Mouse (Mus musculus): Measurements from ENCODE around the gene Tcte1.

The Tcte1 gene

DNA sequence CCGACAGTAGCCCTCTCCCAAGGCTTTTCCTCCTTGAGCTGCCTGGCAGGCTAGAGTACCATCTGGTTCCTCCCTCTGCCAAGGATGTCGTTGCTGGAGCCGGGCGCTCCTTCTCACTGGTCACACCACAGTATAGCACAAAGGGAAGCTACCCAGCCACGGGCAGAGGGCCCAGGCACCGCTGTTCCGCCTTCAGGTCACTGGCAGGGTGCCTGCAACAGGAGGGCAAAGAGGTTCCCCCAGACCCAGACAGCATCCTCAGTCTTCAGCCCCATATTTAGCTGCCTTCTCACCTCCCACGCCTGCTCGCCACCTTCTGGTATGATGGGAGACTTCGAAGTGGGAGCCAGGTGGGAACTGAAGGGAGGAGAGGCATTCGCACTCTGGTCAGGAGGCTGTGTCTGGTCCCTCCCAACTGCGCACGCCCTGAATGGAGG, 7.1 kb downstream of the Tcte1 start:
- TF ChIP-seq GATA4 (IDR thresholded peaks at IDR 0.05; ENCODE audit: insufficient replicate concordance, low read length): no peak

DNA sequence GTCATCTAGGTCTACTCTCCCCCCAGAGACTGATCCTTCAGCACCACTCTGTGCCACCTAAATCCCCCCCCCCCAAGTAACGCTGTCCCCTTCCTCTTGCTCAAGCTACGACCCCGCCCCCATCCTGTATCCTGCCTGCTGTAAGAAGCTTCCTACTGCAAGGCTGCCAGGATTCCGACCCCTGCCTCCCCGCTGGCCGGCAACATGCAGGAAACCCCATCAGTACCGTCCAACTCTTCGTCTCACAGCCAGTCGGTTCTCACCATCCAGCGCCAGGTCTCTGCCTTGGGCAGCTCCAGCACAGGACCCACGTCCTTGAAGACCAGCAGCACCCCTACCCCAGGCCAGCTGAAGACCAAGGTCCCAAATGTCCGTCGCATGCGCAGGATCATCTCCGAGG, 9.7 kb downstream of the Tcte1 start:
- TF ChIP-seq GATA4 (IDR thresholded peaks at IDR 0.05; ENCODE audit: insufficient replicate concordance, low read length): no peak

DNA sequence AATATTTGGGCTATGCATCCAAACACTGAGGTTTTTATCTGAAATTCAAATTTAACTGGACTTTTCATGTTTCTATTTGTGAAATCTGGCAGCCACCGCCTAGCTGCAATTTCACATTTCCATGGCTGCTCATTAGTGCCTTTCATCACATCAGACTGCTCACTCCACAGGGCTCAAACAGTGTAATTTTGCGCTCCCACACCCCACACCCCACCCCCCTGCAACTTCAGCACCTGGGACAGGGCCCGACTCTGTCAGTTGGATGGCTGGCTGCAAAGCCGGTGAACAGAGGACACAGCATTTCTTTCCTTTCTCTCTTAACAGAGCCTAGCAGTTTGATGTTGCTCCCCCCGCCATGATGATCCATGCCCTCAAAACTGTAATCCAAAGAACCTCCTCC, 13.0 kb downstream of the Tcte1 start:
- TF ChIP-seq GATA4 (IDR thresholded peaks at IDR 0.05; ENCODE audit: insufficient replicate concordance, low read length): no peak

DNA sequence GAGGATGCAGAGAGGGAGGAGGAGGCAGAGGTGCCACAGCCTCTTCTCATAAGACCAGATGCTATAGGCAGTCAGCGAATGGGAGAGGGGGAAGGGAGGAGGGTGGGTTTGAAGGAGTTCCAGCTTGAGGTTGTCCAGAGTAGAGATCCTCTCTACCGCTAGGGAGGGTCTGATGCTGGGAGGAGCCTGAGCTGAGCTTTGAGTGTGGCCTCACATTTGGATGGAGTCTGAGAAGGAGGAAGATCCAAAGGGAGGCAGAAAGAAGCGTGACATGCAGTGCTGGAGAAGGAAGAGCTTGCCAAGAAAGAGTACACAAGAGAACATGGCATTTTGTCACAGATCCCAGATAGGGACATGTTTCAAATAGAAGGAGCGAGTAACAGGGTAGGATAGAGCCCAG, 15.2 kb downstream of the Tcte1 start:
- no peak for TF ChIP-seq GATA4 (IDR thresholded peaks at IDR 0.05; ENCODE audit: insufficient replicate concordance, low read length)

DNA sequence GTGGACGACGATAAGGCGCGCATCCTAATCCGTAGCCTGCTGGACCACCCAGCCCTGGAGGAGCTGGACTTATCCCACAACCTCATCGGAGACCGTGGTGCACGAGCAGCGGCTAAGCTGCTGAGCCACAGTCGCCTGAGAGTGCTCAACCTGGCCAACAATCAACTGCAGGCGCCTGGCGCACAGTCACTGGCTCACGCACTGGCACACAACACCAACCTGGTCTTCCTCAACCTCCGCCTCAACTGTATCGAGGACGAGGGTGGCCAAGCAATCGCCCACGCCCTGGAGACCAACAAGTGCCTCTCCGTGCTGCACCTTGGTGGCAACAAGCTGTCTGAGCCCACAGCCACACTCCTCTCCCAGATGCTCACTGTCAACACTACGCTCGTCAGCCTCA, 16.4 kb downstream of the Tcte1 start:
- no peak for TF ChIP-seq GATA4 (IDR thresholded peaks at IDR 0.05; ENCODE audit: insufficient replicate concordance, low read length)

DNA sequence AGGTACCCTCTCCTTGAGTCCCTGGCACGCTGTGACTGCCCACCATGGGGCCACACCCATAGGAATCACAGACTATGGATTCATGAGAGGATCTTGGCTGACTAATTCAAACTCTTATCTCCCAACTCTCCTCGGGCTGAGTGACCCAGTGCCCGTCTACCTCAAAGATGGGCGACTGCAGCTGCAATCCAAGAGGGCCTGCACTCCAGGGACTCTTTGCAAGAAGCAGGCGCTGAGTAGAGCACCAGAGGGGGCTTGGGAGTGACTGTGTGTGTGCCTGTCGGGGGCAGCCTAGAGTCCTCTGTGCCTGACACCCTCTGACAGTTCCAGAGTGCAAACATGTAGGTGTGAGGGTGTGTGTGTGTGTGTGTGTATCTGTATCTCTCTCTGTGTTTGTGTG, 18.9 kb downstream of the Tcte1 start:
- no peak for TF ChIP-seq GATA4 (IDR thresholded peaks at IDR 0.05; ENCODE audit: insufficient replicate concordance, low read length)

DNA sequence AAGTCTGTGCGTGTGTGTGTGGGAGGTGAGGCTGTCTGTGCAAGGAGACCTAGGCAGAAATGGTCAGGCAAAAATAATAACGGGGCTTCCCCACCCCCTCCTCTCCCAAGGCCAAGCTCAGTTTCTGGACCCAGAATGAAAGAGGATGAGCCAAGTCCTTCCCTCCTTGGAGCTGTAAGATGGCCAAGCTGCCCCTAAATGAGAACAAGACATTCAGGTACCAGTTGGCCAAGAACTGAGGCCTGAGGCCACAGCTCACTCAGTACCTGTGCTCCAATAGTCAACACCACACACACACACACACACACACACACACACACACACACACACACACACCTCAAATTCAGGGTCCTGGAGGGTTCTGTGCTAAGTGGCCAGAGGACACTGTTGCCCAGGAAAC, 19.5 kb downstream of the Tcte1 start:
- TF ChIP-seq GATA4 (IDR thresholded peaks at IDR 0.05; ENCODE audit: insufficient replicate concordance, low read length): no peak

DNA sequence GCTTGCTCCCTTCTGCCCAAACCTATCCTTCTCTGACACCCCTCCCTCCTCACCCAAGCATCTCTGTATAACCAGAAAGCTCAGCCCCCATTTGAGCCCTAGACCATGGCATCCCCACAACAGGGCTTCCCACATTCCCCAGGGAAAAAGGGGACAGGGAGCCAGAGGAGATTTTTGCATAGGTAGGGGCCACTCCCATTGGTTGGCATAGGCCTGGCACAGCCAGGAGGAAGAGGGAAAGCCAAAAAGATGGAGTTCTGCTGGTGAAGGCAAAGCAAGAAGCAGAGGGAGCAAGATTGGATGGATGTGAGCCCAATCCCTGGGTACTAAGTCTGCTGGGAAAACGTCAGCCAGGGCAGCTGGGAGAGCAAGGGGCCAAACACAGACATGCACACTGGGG, 19.9 kb downstream of the Tcte1 start:
- TF ChIP-seq GATA4 (IDR thresholded peaks at IDR 0.05; ENCODE audit: insufficient replicate concordance, low read length): no peak

DNA sequence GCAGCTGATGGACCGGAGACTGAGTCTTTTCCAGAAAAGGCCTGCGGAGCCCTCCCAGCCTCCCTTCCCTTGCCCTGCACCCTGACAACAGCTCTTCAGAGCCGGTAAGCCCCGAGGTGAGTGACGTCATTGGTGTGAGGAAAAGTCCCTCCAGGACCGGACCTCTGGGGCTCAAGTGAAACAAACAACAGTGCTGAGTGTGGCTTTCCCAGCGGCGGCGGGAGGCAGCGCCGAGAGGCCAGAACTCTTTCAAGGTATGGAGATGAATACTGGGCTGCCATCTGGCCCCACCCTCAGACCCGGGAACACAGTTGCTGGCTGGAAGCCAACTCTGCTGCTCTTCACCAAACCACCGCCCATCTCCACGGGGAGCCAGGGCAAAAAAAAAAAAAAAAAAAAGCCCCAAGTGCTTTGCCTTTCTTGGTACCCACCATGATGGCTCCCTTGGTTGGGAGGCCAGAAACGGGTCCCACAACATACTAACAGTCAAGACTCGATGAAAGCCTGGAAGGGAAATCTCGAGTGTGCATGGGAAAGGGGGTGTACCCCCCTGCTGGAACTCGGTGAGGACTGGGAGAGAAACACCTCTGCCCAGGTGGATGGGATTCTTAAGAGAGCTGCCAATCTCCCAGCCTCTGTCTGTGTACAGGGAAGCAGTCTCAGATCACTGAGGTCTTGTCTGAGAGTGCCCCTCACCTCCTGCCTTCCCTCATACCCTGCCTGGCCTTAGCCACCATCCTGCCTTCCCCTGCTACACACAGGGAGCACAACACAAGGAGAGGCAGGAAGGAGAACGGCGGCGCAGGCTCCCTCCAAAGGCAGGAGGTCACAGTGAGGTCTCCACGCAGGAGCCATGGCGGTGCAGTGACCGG, 21.0 kb downstream of the Tcte1 start:
- no peak for TF ChIP-seq GATA4 (IDR thresholded peaks at IDR 0.05; ENCODE audit: insufficient replicate concordance, low read length)

DNA sequence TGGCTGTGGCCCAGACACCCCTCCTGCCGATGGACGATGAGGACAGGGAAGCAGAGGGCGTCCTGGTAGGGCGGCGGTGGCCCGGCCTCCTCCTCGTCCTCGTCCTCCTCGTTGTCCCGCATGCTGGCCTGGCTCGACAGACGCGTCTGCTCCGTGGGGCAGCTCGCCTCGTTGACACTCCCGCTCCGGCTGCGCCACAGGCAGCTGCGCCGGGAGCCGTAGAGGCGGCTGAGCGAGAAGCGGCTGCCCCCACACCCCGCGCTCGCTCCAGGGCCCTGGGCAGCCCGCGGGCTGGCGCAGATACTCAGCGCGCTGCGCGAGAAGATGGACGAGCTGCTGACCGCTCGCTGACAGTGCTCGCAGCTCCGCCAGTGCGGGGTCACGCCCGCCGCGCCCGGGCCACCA, 21.6 kb downstream of the Tcte1 start:
- no peak for TF ChIP-seq GATA4 (IDR thresholded peaks at IDR 0.05; ENCODE audit: insufficient replicate concordance, low read length)

DNA sequence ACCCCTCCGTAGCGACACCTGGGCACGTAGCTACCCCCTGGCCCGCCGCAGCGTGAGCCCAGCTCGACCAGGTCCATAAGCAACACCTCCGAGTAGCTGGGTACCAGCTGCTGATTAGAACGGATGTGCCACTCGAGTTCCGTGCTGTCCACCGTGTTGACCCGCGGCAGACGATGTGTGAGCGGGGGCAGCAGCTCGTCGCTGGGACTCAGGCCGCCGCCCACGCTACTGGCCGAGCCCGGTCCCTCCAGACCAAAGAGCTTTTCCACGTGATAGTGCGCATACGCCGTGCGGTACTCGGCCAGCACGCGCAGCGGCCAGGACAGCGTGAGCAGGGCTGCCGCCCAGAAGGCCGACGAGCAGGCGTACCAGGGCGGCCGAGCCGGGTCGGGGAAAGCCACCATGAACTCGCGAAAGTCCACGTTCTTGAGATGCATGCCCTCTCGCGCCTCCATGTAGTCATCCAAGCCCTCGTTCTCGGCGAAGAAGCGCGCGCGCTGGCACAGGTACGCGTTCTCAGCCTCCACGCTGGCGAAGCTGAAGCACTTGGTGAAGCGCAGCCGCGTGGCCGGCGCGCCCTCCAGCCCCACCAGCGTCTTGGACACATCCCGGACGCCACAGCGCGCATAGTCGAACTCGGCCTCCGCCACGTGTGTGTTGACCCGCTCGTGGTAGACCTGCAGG, 22.2 kb downstream of the Tcte1 start:
- no peak for TF ChIP-seq GATA4 (IDR thresholded peaks at IDR 0.05; ENCODE audit: insufficient replicate concordance, low read length)

DNA sequence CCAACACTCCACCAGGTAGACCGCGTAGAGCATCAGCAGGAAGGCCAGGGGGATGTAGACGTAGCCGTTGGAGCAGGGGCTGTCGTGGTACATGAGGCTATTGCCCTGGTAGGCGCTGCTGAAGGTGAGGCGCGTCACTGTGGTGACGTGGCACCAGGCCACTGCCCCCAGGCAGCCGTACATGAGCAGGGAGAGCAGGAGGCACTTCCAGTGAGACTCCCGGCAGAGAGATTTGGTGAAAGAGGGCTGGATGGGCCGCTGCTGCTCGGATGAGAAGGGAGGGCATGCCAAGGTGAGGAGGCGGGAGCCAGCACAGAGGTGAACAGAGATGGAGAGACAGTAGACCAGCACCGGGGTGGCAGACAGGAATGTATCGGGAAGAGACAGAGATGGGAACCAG, 23.7 kb downstream of the Tcte1 start:
- no peak for TF ChIP-seq GATA4 (IDR thresholded peaks at IDR 0.05; ENCODE audit: insufficient replicate concordance, low read length)

DNA sequence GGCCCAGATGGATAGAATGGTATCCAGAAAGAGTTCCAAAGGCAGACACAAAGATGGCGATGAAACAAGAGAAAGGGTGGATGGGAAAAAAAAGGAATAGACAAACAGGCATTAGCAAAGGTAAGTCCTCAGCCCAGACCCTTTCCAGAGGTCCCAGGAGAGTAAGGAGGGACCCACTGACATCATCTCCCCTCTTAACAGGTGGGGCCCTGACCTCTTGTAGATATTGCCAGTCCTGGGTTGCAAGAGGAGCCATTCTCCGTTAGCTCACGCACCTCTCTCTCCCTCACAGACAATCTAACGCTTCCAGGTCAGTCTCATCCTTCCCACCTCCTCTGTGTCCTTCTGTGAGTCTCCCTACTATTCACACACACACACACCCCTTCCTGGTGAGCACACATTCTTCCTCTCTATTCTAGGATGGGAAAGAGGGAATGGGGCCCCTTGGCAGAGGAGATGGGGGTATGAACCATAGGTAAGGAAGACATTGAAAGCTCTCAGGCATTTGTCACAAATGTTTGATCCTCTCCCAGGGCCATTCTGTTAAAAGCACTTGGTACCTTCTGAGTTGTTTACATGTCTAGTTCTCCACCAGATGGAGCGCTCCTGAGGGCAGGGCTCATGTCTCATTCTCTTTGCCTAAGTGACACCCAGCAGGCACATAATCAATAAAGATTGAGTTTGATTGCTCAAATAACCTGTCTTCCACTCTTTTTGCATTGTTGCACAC, 24.4 kb downstream of the Tcte1 start:
- no peak for TF ChIP-seq GATA4 (IDR thresholded peaks at IDR 0.05; ENCODE audit: insufficient replicate concordance, low read length)

DNA sequence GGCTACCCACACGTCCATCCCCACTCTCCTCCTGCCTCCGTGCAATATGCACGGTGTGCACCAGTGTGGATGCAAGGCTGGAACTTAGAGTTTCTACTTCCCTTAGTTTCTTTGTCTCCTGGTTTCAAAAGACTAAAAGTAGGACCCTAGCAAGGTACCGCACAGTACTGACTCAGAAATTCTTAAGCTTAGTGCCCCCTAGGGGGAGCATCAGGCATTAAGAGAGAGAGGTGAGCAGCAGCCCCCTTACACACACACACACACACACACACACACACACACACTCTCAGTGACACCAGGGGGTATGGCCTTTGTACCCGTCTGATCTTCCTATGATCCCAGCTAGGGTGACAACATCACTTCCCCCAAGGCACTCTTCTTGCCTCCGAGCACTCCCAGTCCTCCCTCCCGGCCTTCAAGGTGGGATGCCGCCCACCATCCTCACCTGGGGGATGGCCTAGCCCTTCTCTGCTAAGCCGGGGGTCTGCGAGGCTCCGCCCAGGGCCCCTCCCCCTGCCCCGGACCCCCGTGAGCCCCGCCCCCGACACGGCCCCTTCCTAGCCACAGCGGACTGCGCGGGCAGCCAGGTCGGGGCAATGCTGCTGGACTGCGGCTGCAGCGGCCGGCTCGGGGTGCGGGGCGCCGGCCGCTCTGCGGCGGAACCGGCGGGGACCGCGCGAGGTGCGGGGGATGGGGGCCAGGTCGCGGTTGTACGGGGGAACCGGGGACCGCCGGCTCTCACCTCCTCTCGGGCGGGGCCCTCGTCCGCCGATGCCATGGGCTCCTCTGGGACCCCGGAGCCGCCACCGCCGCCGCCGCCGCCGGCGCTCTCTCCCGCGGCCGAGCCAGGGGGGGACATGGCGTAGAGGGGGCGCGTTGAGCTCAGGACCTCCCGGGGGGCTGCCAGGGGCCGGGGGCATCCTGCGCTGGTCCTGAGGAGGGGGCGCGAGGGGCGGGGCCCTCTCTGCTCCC, 25.6 kb downstream of the Tcte1 start:
- TF ChIP-seq GATA4 (IDR thresholded peaks at IDR 0.05; ENCODE audit: insufficient replicate concordance, low read length): no peak

Data from liver, adult (tissue).